Comparison of ENCODE assay signal across 13 mouse cellular contexts in the genomic region with DNA sequence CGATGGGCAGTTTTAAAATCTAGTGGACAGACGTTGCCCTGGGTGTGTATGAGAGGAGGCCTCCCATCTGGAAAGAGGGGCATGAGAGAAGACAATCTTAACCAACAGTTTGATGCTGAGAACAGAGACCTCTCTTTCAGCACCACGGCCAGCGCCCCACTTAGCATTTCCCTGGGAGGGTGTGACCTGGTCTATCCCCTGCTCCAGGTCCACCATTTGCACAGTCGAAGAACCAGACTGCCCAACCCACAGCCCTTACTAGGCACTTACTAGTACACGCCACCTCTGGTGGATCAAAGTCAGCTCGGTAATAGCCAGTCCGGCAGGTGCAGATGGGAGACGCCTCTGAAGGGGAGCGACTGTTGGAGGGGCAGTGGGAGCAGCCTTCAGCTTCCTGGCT.
A peak's percentile ranks its signal among the peaks of the same experiment; 100 is the strongest.
DNase-seq lines count a peak whose midpoint lies in the region; ATAC-seq and TF ChIP-seq lines count a peak whose summit lies in the region.
"Had no signal": no experiment of that assay in that cellular context is flagged by ENCODE, and none has a peak within 500 bp of the region (broad histone marks: within the 10 kb centered on the region; RNA-seq: fewer than 3 reads in every experiment).

No protein-coding gene starts in this region.

- no peaks in the 10 kb centered on the region for H3K36me3 ChIP-seq in lung, embryonic 14.5 days (ENCODE audit: insufficient read depth)
- H3K36me3 ChIP-seq: hindbrain, embryonic 15.5 days had no signal

- 61% methylated on average over 10 of the region's 10 CpGs for WGBS in lung, embryonic 14.5 days

- ATAC-seq in lung, embryonic 14.5 days (ENCODE audit: insufficient read depth) = no peak
- 0 out of 2 replicates have a peak, but pooled peaks have one; percentile 11 for ATAC-seq in common myeloid progenitor, adult 5-6 weeks (replicated peaks; ENCODE audit: low read depth, poor library complexity, severe bottlenecking)
- 0 out of 2 replicates have a peak, but pooled peaks have one; percentile 59 for ATAC-seq in megakaryocyte-erythroid progenitor cell, adult 5-6 weeks (replicated peaks; ENCODE audit: low FRiP score, low TSS enrichment, poor library complexity, severe bottlenecking)
- ATAC-seq: activated CD4-positive, CD25-positive, alpha-beta regulatory T cell, adult 4 months had no signal

- no peak overlapping the region for H3K4me2 ChIP-seq in lung, embryonic 14.5 days
- H3K4me2 ChIP-seq: hindbrain, embryonic 15.5 days had no signal

- no peak overlapping the region for H3K9ac ChIP-seq in lung, embryonic 14.5 days
- H3K9ac ChIP-seq: hindbrain, embryonic 15.5 days had no signal

- no peaks in the 10 kb centered on the region for H3K27me3 ChIP-seq in lung, embryonic 14.5 days (ENCODE audit: insufficient read depth, low read length)
- H3K27me3 ChIP-seq: hindbrain, embryonic 15.5 days had no signal

- no peaks in the 10 kb centered on the region for H3K4me1 ChIP-seq in lung, embryonic 14.5 days (ENCODE audit: insufficient read depth)

- H3K27ac ChIP-seq in lung, embryonic 14.5 days (ENCODE audit: low read depth) = no peak overlapping the region
- H3K27ac ChIP-seq: hindbrain, embryonic 15.5 days; macrophage had no signal

- peak; percentile 10 to 35 for DNase-seq in adrenal gland, postnatal 36 days
- DNase-seq in adrenal gland, adult 18-20 months (ENCODE audit: low spot score in 2 of 2) = no peak
- DNase-seq in lung, embryonic 14.5 days = peak; percentile 82
- no peak for DNase-seq in lung, postnatal 25 days (ENCODE audit: low spot score)
- DNase-seq in MN1 (ENCODE audit: low spot score) = no peak
- DNase-seq in urinary bladder, adult 18-20 months (ENCODE audit: low spot score in 2 of 2) = no peak
- DNase-seq: cerebellum, postnatal 36 days; layer of hippocampus, postnatal 36 days had no signal

- no peaks in the 10 kb centered on the region for H3K9me3 ChIP-seq in lung, embryonic 14.5 days (ENCODE audit: low read depth, low read length)
- H3K9me3 ChIP-seq: hindbrain, embryonic 15.5 days had no signal

- no peak for TF ChIP-seq CTCF in lung, embryonic 14.5 days (IDR thresholded peaks at IDR 0.05; ENCODE audit: low read depth)

- H3K4me3 ChIP-seq in lung, embryonic 14.5 days (ENCODE audit: low read depth, low read length) = no peak overlapping the region
- H3K4me3 ChIP-seq: hindbrain, embryonic 15.5 days had no signal

Comparison
In these comparisons a context has a peak if more than half of its experiments do, and no peak if none do; other contexts are left out.
1. DNase-seq: peak in adrenal gland, postnatal 36 days (2 of 2) and lung, embryonic 14.5 days (single experiment); none in adrenal gland, adult 18-20 months (0 of 2), lung, postnatal 25 days (single experiment), MN1 (single experiment) and urinary bladder, adult 18-20 months (0 of 2).